Mouse (Mus musculus) liver, embryonic 11.5 days (tissue): ENCODE measurements around the gene Procr. TPM values are rescaled to one million over a fixed set of nuclear protein-coding genes. Genes with fewer than 3 reads are reported as not detected.
A peak's percentile ranks its signal among the peaks of the same experiment; 100 is the strongest.
"Not testable (repeated sequence)": the region's sequence is repeated elsewhere in the genome, so short reads cannot be mapped to it uniquely, and the experiment has no call there.

Source experiments
- ATAC-seq: fragments of 200-750 bp; cut with Nextera tagmentation; replicated peaks from 2 replicates; pipeline ENCODE4 v1.8.0; 2017; ENCODE audit warnings: moderate number of reproducible peaks, mild to moderate bottlenecking, moderate TSS enrichment, moderate library complexity; ENCODE audit not compliant: low FRiP score
- DNase-seq: peaks from one replicate; pipeline ENCODE4 v3.0.0-alpha.2; 2017; ENCODE audit warnings: low spot score
- H3K27ac ChIP-seq: fragments of 300-500 bp; sonication (generic); 2 replicates; pipeline ENCODE4 v1.5.1; 2014; ENCODE audit warnings: mild to moderate bottlenecking, low read depth, low read length, control low read depth
- H3K27me3 ChIP-seq: fragments of 300-500 bp; sonication (generic); replicated peaks from 2 replicates; pipeline ENCODE4 v1.6.1; 2014; ENCODE audit warnings: low read length, mixed read lengths; ENCODE audit not compliant: control insufficient read depth, insufficient read depth
- H3K36me3 ChIP-seq: fragments of 300-500 bp; sonication (generic); 2 replicates; pipeline ENCODE4 v1.6.1; 2014; ENCODE audit warnings: mild to moderate bottlenecking, low read length, moderate library complexity, mixed read lengths; ENCODE audit not compliant: control insufficient read depth, insufficient read depth
- H3K4me1 ChIP-seq: fragments of 300-500 bp; sonication (generic); replicated peaks from 2 replicates; pipeline ENCODE4 v1.6.1; 2014; ENCODE audit warnings: low read length, mixed read lengths; ENCODE audit not compliant: control insufficient read depth, insufficient read depth
- H3K4me2 ChIP-seq: fragments of 300-500 bp; sonication (generic); 2 replicates; pipeline ENCODE4 v1.6.1; 2014; ENCODE audit warnings: mild to moderate bottlenecking, control low read depth, moderate library complexity
- H3K4me3 ChIP-seq: fragments of 300-500 bp; sonication (generic); 2 replicates; pipeline ENCODE4 v1.5.1; 2014; ENCODE audit warnings: low read depth, low read length, control low read depth
- H3K9ac ChIP-seq: fragments of 300-500 bp; sonication (generic); 2 replicates; pipeline ENCODE4 v1.6.1; 2014; ENCODE audit warnings: low read depth, low read length, control low read depth
- H3K9me3 ChIP-seq: fragments of 300-500 bp; sonication (generic); 2 replicates; pipeline ENCODE4 v1.6.1; 2016; ENCODE audit warnings: low read length, inconsistent platforms, mixed read lengths; ENCODE audit not compliant: control insufficient read depth
- WGBS: fragments of 180-500 bp; shearing (Covaris S2); extraction: QIAGEN DNeasy Blood & Tissue Kit; methylation state at CpG from one replicate; pipeline ENCODE4 v1.1.7; 2014; 5-methylcytosine and 5-hydroxymethylcytosine counted together
- polyA plus RNA-seq: library from polyadenylated mRNA; unstranded; fragments of >200 nt; fragmentation: Nextera tagmentation; extraction: Ambion mirVana; gene quantifications from 2 replicates; pipeline ENCODE4 v1.2.1, GENCODE M21; 2014

Procr gene
- polyA plus RNA-seq, 1 experiment from 2014 or later, result 2.6 TPM

GRCm38 (mm10) chr2:155724526-155724925, 26.4 kb upstream of the Procr start:
- H3K9me3 ChIP-seq, result no peaks in the 10 kb centered on the region
- peaks cover 3% of the 10 kb centered on the region; the same call in 1 of the 2 replicates for H3K4me1 ChIP-seq
- no peak overlapping the region for H3K4me2 ChIP-seq
- no peak overlapping the region for H3K27ac ChIP-seq
- ATAC-seq (no peak), DNase-seq (no peak)
- H3K27me3 ChIP-seq, result no peaks in the 10 kb centered on the region
- no peak overlapping the region for H3K9ac ChIP-seq
- H3K36me3 ChIP-seq, result 0 out of 2 replicates have a peak, but pooled peaks cover 2% of the 10 kb centered on the region
- 70% methylated on average over 6 of the region's 6 CpGs for WGBS
- H3K4me3 ChIP-seq, result no peak overlapping the region

GRCm38 (mm10) chr2:155726302-155726701, 24.6 kb upstream of the Procr start:
- 0 out of 2 replicates have a peak, but pooled peaks cover 2% of the 10 kb centered on the region for H3K36me3 ChIP-seq
- no peak overlapping the region for H3K9ac ChIP-seq
- peaks cover 3% of the 10 kb centered on the region; the same call in 1 of the 2 replicates for H3K4me1 ChIP-seq
- WGBS, result 75% methylated on average over 7 of the region's 7 CpGs
- no peaks in the 10 kb centered on the region for H3K9me3 ChIP-seq
- no peak for DNase-seq
- H3K27ac ChIP-seq, result no peak overlapping the region
- no peak overlapping the region for H3K4me3 ChIP-seq
- ATAC-seq, result no peak
- no peak overlapping the region for H3K4me2 ChIP-seq
- H3K27me3 ChIP-seq, result no peaks in the 10 kb centered on the region

GRCm38 (mm10) chr2:155727764-155728395, 23.0 kb upstream of the Procr start:
- H3K4me3 ChIP-seq, result no peak overlapping the region

GRCm38 (mm10) chr2:155728742-155729141, 22.2 kb upstream of the Procr start:
- ATAC-seq (no peak), DNase-seq (no peak)
- 3% methylated on average over 15 of the region's 15 CpGs for WGBS
- 0 out of 2 replicates have a peak, but pooled peaks cover 2% of the 10 kb centered on the region for H3K36me3 ChIP-seq
- no peaks in the 10 kb centered on the region for H3K27me3 ChIP-seq
- no peaks in the 10 kb centered on the region for H3K9me3 ChIP-seq
- H3K4me2 ChIP-seq, result peak overlapping the region; percentile 93
- peak overlapping the region; percentile 77 for H3K9ac ChIP-seq
- no peak overlapping the region for H3K27ac ChIP-seq
- H3K4me3 ChIP-seq, result peak overlapping the region; percentile 84
- peaks cover 3% of the 10 kb centered on the region; the same call in 1 of the 2 replicates for H3K4me1 ChIP-seq

More at GRCm38 (mm10) chr2:155727764-155728395, 23.0 kb upstream of the Procr start:
- Histone ChIP-seq H3K9me3 (no peaks in the 10 kb centered on the region), H3K4me2 (no peak overlapping the region; the same call in 1 of the 2 replicates), H3K27ac (no peak overlapping the region), H3K4me1 (peaks cover 3% of the 10 kb centered on the region; the same call in 1 of the 2 replicates), H3K9ac (no peak overlapping the region), H3K27me3 (no peaks in the 10 kb centered on the region), H3K36me3 (0 out of 2 replicates have a peak, but pooled peaks cover 2% of the 10 kb centered on the region)
- 76% methylated on average over 7 of the region's 7 CpGs for whole genome bisulfite sequencing
- ATAC-seq (no peak), DNase-seq (no peak)

- H3K9me3 ChIP-seq, result no peaks in the 10 kb centered on the region
- H3K27ac ChIP-seq, result no peak within 1 kb of the TSS
- peaks cover 3% of the 10 kb centered on the region; the same call in 1 of the 2 replicates for H3K4me1 ChIP-seq
- under 1% methylated on average over 32 of the region's 33 CpGs for WGBS
- peak within 1 kb of the TSS; percentile 93 for H3K4me2 ChIP-seq
- 0 out of 2 replicates have a peak, but pooled peaks cover 2% of the 10 kb centered on the region for H3K36me3 ChIP-seq
- peak within 1 kb of the TSS; percentile 77 for H3K9ac ChIP-seq
- ATAC-seq (peak; percentile 89), DNase-seq (peak; percentile 87)
- peak within 1 kb of the TSS; percentile 84 for H3K4me3 ChIP-seq
- no peaks in the 10 kb centered on the region for H3K27me3 ChIP-seq
Measured at GRCm38 (mm10) chr2:155729158-155729645, 21.7 kb upstream of the Procr start, which contains the start of gene Edem2. Gene Edem2, minus strand, starts transcription at chr2:155729475.

GRCm38 (mm10) chr2:155735080-155735479, 15.8 kb upstream of the Procr start:
- Histone ChIP-seq H3K27ac (no peak overlapping the region), H3K27me3 (no peaks in the 10 kb centered on the region), H3K4me2 (no peak overlapping the region), H3K36me3 (no peaks in the 10 kb centered on the region), H3K9ac (no peak overlapping the region), H3K4me3 (no peak overlapping the region), H3K9me3 (no peaks in the 10 kb centered on the region), H3K4me1 (no peaks in the 10 kb centered on the region)
- DNase-seq, result no peak
- no peak for ATAC-seq
- WGBS, result 82% methylated on average over 5 of the region's 5 CpGs

- ATAC-seq, H3K27me3 ChIP-seq, H3K9ac ChIP-seq, DNase-seq, H3K36me3 ChIP-seq, H3K4me1 ChIP-seq, H3K27ac ChIP-seq, H3K9me3 ChIP-seq, H3K4me3 ChIP-seq, H3K4me2 ChIP-seq: not testable (repeated sequence)
- WGBS, result 81% methylated on average over 5 of the region's 5 CpGs
Measured at GRCm38 (mm10) chr2:155735766-155736165, 15.2 kb upstream of the Procr start, which contains the start of gene Gm17581. Gene Gm17581, minus strand, starts transcription at chr2:155735866.

GRCm38 (mm10) chr2:155736936-155737335, 14.0 kb upstream of the Procr start:
- H3K9ac ChIP-seq, result no peak overlapping the region
- no peaks in the 10 kb centered on the region for H3K36me3 ChIP-seq
- H3K4me1 ChIP-seq, result no peaks in the 10 kb centered on the region
- no peak overlapping the region for H3K27ac ChIP-seq
- DNase-seq (no peak), ATAC-seq (no peak)
- no peaks in the 10 kb centered on the region for H3K9me3 ChIP-seq
- no peak overlapping the region for H3K4me3 ChIP-seq
- 71% methylated on average over 6 of the region's 6 CpGs for WGBS
- no peaks in the 10 kb centered on the region for H3K27me3 ChIP-seq
- H3K4me2 ChIP-seq, result no peak overlapping the region
